Mouse (Mus musculus) spleen, embryonic (tissue): ENCODE data around the gene Rbms3.

Experiments used
- CTCF ChIA-PET: fragments of 350-600 bp; sonication (Branson Sonifier 250); formaldehyde crosslinking; loops from one replicate; lab custom pipeline; 2022; lab: Charles Lee

Gene Rbms3

DNA sequence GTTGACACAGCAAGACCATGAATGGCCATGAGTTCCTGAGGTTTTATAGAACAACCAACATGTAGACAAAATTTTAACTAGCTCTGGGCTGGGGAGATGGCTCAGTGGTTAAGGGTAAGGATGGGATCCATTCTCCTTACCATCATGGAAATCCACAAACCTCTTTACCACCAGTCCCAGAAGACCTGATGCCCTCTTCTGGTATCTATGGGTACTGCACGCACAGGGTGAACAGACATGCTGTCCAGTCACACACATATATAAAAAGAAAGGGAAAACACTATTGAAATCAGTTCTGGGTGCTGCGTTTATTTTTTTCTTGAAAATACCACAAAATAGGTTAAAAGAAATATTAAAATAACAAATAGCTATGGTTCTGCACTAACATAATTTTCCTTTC is 577.8 kb downstream of the Rbms3 start:
- CTCF ChIA-PET, result no interaction called here

- CTCF ChIA-PET, result no interaction called here
These were observed 581.1 kb downstream of the Rbms3 start for GRCm38 (mm10) chr9:117048641-117049040.

DNA sequence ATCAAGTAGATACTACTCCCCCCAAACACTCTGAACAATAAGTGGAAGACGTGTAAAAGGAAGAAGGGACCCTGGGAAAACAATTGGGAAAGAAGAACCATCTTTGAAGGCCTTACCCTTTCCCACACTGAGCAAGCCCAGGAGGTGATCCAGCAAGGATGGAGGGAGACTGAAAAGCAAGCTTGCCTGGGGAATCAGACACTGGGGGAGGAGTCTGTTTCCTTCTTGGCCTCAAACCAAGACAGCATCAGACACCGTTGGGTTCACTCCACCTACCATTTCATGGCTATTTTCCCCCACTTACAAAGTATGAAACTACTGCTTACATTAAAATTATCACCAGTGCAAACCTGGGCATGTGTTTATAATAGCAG is 587.7 kb downstream of the Rbms3 start:
- CTCF ChIA-PET, result no interaction called here

GRCm38 (mm10) chr9:117041291-117041992 is 588.3 kb downstream of the Rbms3 start:
- CTCF ChIA-PET, result no interaction called here

GRCm38 (mm10) chr9:117039941-117040453 is 589.7 kb downstream of the Rbms3 start:
- CTCF ChIA-PET, result no interaction called here

- CTCF ChIA-PET, result no interaction called here
These were observed 597.0 kb downstream of the Rbms3 start for GRCm38 (mm10) chr9:117032690-117033089.

- CTCF ChIA-PET, result no interaction called here
These were observed 598.5 kb downstream of the Rbms3 start for GRCm38 (mm10) chr9:117031237-117031636.

GRCm38 (mm10) chr9:117030837-117031236 is 598.9 kb downstream of the Rbms3 start:
- CTCF ChIA-PET, result no interaction called here

DNA sequence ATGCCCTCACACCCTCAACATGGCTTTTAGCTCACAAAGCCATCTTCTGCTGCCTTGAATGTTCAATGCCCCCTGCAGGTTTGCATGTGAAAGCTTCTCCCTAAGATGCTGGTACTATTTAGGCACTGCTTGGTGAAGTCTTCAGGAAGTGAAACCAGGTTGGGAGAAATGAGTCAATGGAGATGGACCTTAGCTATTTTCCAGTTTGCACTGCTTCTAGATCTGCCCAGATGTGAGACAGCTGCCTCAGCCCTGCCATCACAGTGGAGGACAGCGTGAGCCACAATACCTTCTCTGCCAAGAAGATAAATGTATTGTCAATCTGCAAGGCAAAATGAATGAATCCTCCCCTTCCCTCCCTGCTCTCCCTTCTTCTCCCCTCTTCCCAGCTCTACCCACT is 599.8 kb downstream of the Rbms3 start:
- CTCF ChIA-PET, result no interaction called here

DNA sequence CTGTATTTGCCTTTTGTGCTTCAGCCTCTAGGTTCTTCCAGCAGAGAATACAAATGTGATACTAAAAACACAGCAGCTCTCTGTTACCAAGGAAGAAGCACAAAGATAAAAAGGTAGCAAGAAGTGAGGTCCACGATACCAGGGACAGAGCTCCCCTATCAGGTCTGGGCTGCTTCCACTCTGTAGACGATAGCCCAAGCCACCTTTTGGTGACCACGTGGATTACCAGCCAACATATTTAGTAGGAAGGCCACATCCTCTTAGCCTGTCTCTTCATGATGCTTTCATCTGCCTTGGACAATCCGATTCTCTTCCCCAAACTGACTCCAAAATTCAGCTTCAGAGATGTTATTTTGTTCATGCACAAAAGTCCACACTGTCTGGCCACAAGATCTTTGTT is 601.1 kb downstream of the Rbms3 start:
- CTCF ChIA-PET, result no interaction called here

DNA sequence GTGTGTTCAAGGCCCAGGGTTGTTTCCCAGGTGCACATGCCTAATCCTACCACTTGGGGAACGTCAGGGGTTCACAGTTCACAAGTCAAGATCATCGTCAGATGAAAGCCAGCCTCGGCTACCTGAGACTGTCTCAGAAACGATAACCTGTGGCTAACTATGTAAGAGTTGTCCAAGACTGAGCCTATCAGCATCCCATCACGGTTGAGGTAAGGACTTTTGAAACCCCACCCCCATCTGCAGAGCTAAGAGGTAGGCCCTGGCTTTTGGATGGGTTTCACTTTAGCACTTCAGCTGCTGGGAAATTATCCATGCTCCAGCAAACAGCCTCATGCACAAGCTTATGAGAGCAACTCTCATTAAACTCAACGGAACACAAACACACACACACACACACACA is 607.6 kb downstream of the Rbms3 start:
- CTCF ChIA-PET, result no interaction called here

DNA sequence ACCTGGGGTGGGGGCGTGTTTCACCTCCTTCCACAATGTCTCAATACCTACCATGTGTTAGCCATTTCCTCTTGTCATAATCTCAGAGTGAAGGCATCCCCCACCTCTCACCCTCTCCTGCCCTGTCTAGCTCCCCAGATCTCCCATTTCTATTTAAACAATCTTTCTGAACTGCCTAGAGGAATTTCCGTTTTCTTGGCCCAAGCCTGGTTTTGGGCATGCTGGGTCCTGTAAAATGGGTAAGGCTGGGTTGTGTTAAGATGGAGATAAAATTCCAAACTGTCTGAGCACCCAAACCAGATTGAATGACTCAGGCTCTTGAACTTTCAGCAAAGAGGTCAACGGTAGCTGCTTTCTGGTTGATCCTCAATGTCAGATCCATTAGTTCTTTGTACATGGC is 608.2 kb downstream of the Rbms3 start:
- CTCF ChIA-PET, result no interaction called here

- CTCF ChIA-PET, result no interaction called here
These were observed 609.5 kb downstream of the Rbms3 start for GRCm38 (mm10) chr9:117020216-117020615.

GRCm38 (mm10) chr9:117018741-117019163 is 611.0 kb downstream of the Rbms3 start:
- CTCF ChIA-PET, result no interaction called here

- CTCF ChIA-PET, result no interaction called here
These were observed 611.4 kb downstream of the Rbms3 start for GRCm38 (mm10) chr9:117018301-117018700.

DNA sequence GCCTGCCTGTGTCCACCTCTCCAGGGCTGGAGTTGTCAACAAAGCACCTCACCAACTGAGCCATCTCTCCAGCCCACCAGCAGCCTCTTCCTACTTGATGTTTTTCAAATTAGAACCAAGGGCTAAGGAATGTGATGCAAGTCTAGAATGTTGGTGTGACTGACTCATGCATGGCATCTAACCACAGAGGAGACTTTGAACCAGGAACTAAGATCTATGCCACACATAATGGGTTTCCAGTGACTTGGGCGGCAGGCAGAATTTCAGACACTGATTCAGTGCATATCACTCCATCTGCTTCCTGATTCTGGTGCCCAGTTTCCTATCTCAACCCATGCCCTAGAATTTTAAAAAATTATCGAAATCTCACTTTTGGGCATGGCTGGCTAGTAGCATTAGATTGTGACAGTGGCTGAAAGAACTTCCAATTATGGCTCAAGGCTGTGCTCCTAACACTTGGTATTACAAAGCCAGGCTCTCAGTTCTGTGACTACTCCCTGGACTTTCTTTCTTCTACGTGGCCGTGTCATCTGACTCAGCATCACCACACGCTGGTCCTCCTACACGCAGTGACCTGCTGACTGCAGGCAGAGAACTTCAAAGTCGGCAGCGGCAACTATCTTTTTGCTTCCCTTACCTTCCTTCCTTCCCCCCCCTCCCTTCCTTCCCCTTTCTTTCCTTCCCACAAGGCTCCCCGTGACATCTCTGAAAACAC is 613.0 kb downstream of the Rbms3 start:
- CTCF ChIA-PET, result no interaction called here

DNA sequence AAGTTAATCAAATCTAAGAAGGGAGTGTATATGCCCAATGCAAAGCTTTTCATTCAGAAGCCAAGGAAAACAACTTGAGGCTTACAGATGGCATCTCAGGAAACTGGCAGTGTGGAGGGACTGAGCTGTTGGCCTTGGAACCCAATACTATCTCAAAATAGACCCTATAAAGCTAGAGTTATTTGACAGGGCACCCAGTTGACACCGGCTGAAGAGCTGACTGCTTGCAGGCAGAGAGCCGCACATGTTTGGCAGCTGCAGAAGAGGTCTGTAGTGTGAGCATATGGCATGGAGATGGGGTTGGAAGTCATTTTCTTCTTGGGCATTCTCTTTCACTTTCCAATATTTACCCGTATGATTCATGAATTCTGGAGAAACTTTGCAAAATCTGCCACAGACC is 616.3 kb downstream of the Rbms3 start:
- CTCF ChIA-PET, result no interaction called here

DNA sequence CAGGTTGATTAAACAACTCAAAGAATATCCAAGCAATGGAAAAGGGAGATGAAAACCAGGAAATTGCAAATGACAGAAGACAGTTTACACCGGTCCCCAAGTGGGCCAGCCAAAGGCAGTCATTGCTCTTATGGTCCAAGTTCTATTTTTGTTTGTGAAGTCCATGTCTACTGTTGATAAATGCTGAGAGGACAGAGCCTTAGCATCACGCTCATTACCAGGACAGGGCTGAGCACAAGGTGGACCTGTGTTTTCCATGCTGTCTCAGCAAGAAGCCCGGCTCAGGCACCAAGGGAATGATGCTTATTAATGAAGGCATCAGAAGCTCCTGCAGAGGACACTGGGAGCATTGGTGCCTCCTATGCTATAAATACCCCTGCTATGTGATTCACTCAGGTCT is 618.9 kb downstream of the Rbms3 start:
- CTCF ChIA-PET, result no interaction called here

- CTCF ChIA-PET, result no interaction called here
These were observed 621.5 kb downstream of the Rbms3 start for GRCm38 (mm10) chr9:117008194-117008593.

- CTCF ChIA-PET, result interaction anchor here (0.8 kb wide), 1 partner anchor 42 kb away, joined by 4 read pairs; no protein-coding TSS in a partner anchor
These were observed 627.6 kb downstream of the Rbms3 start for GRCm38 (mm10) chr9:117002083-117002482.

GRCm38 (mm10) chr9:116999186-116999585 is 630.5 kb downstream of the Rbms3 start:
- CTCF ChIA-PET, result interaction anchor here (0.6 kb wide), 1 partner anchor 81 kb away, joined by 5 read pairs; no protein-coding TSS in a partner anchor

DNA sequence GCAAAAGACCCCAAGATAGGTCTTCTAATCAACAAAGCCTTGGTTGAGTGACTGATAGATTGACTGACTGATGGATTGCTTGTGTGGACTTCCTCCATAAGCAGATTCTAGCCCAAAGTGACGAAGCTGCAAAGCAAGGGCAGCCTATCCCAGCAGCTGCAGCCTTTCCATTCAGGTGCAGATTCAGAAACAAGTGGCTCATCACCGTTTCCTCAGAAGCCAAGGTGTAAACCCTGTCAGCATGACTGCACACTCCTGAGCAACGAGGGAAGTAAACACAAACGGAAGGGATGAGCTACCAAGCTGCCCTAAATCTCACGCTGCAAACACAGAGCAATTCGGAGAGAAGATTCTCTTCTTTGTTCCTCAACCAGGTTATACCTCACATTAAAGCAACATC is 639.4 kb downstream of the Rbms3 start:
- CTCF ChIA-PET, result no interaction called here

GRCm38 (mm10) chr9:116980801-116981200 is 648.9 kb downstream of the Rbms3 start:
- CTCF ChIA-PET, result no interaction called here
